Mouse (Mus musculus): ENCODE data around the gene Entr1.

The Entr1 gene

GRCm38 (mm10) chr2:26342609-26343490 lies 46.3 kb downstream of the Entr1 start:
- no peak for DNase-seq

GRCm38 (mm10) chr2:26342044-26342443 lies 47.1 kb downstream of the Entr1 start:
- DNase-seq: peak; percentile 80

GRCm38 (mm10) chr2:26341510-26341981 lies 47.6 kb downstream of the Entr1 start:
- no peak for DNase-seq

- peak; percentile 80 for DNase-seq
Observed at GRCm38 (mm10) chr2:26339204-26339551, 49.9 kb downstream of the Entr1 start.

- peak; percentile 83 for DNase-seq
Observed at GRCm38 (mm10) chr2:26338302-26339203, 50.6 kb downstream of the Entr1 start.

All from cerebellum, adult 9-10 months (tissue).